In the genomic region with DNA sequence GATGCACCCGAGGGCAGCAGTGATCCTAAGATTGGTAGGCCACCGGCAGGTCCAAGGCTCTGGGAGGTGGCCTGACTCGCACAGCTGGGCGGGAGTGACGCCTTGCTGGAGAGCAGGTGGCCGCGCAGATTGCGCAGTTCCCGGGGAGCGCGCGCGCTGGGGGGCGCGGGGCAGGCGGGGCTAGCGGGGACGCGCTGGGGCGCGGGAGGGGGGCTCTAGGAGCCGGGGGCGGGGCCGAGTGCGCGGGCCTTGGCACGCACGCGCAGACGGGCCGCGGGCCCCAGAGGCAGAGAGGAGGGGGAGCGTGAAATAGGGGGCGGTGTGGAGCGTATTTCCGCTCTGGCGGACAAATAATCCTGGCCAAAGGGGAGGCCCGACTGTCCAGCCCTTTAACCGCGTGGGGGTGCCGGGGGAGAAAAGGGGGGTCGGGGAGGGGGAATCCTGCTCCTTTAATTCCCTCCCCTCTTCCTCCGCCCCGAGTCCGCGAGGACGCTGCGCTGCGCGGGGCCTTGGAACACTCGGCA, we compare ENCODE assay signal across 8 mouse cellular contexts. TPM values are rescaled to one million over a fixed set of nuclear protein-coding genes. Genes with fewer than 3 reads are reported as not detected.
DNase-seq lines count a peak whose midpoint lies in the region; ATAC-seq and TF ChIP-seq lines count a peak whose summit lies in the region.

No protein-coding gene starts in this region.

- TF ChIP-seq EP300 in ES-Bruce4 (IDR thresholded peaks at IDR 0.05; ENCODE audit: insufficient read depth, low read depth, low read length), result peak; percentile 56; the same call in 1 of the 2 replicates
- no peak for TF ChIP-seq EP300 in heart, postnatal 0 days (IDR thresholded peaks at IDR 0.05; ENCODE audit: low read depth)

- H3K9me3 ChIP-seq in ES-Bruce4 (replicated peaks; ENCODE audit: control insufficient read depth, insufficient read depth, low read length, poor library complexity, severe bottlenecking), result no peaks in the 10 kb centered on the region
- H3K9me3 ChIP-seq in forebrain, embryonic 12.5 days, result no peaks in the 10 kb centered on the region
- no peaks in the 10 kb centered on the region for H3K9me3 ChIP-seq in heart, postnatal 0 days (replicated peaks; ENCODE audit: control insufficient read depth, low read length)
- H3K9me3 ChIP-seq in liver, embryonic 15.5 days (replicated peaks), result no peaks in the 10 kb centered on the region
- no peaks in the 10 kb centered on the region for H3K9me3 ChIP-seq in neural tube, embryonic 11.5 days (ENCODE audit: control insufficient read depth, low read length)
- H3K9me3 ChIP-seq in stomach, embryonic 16.5 days (replicated peaks; ENCODE audit: control insufficient read depth, low read length), result no peaks in the 10 kb centered on the region

- no peaks in the 10 kb centered on the region for H3K27me3 ChIP-seq in ES-Bruce4 (ENCODE audit: control insufficient read depth, insufficient read depth, low read length, poor library complexity, severe bottlenecking)
- H3K27me3 ChIP-seq in forebrain, embryonic 12.5 days, result no peaks in the 10 kb centered on the region
- H3K27me3 ChIP-seq in heart, postnatal 0 days (ENCODE audit: control insufficient read depth, insufficient read depth, low read length), result no peaks in the 10 kb centered on the region
- no peaks in the 10 kb centered on the region for H3K27me3 ChIP-seq in liver, embryonic 15.5 days
- no peaks in the 10 kb centered on the region for H3K27me3 ChIP-seq in neural tube, embryonic 11.5 days (ENCODE audit: control insufficient read depth, insufficient read depth, low read length)
- H3K27me3 ChIP-seq in stomach, embryonic 16.5 days (ENCODE audit: control insufficient read depth, insufficient read depth, low read length), result no peaks in the 10 kb centered on the region

- WGBS in forebrain, embryonic 12.5 days, result 0% methylated on average over 43 of the region's 51 CpGs
- 0% methylated on average over 20 of the region's 51 CpGs for WGBS in heart, postnatal 0 days
- under 1% methylated on average over 50 of the region's 51 CpGs for WGBS in liver, embryonic 15.5 days (ENCODE audit: insufficient replicate concordance)
- WGBS in neural tube, embryonic 11.5 days, result under 1% methylated on average over 46 of the region's 51 CpGs
- 1% methylated on average over 43 of the region's 51 CpGs for WGBS in stomach, embryonic 16.5 days

- H3K4me1 ChIP-seq in ES-Bruce4 (ENCODE audit: control insufficient read depth, insufficient read depth, low read length), result peaks cover 2% of the 10 kb centered on the region
- peaks cover 35% of the 10 kb centered on the region for H3K4me1 ChIP-seq in forebrain, embryonic 12.5 days
- H3K4me1 ChIP-seq in heart, postnatal 0 days (ENCODE audit: control insufficient read depth, insufficient read depth), result peaks cover 17% of the 10 kb centered on the region
- peaks cover 65% of the 10 kb centered on the region for H3K4me1 ChIP-seq in liver, embryonic 15.5 days (replicated peaks)
- H3K4me1 ChIP-seq in neural tube, embryonic 11.5 days (ENCODE audit: control insufficient read depth, insufficient read depth, low read length), result peaks cover 14% of the 10 kb centered on the region
- H3K4me1 ChIP-seq in stomach, embryonic 16.5 days (ENCODE audit: control insufficient read depth, insufficient read depth, low read length), result peaks cover 22% of the 10 kb centered on the region

- H3K9ac ChIP-seq in ES-Bruce4 (ENCODE audit: low read depth, poor library complexity, severe bottlenecking), result peak overlapping the region; percentile 96
- peak overlapping the region; percentile 98 for H3K9ac ChIP-seq in forebrain, embryonic 12.5 days
- peak overlapping the region; percentile 68 for H3K9ac ChIP-seq in heart, postnatal 0 days (replicated peaks; ENCODE audit: low read depth, low read length)
- H3K9ac ChIP-seq in liver, embryonic 15.5 days, result peak overlapping the region; percentile 72
- H3K9ac ChIP-seq in neural tube, embryonic 11.5 days (ENCODE audit: low read length), result peak overlapping the region; percentile 84
- H3K9ac ChIP-seq in stomach, embryonic 16.5 days (ENCODE audit: low read length), result peak overlapping the region; percentile 94

- no peak for TF ChIP-seq CTCF in ES-Bruce4 (IDR thresholded peaks at IDR 0.05; ENCODE audit: low read depth, low read length)
- TF ChIP-seq CTCF in heart, postnatal 0 days (IDR thresholded peaks at IDR 0.05; ENCODE audit: low read depth), result no peak; the same call in 1 of the 2 replicates

- peak overlapping the region; percentile 59 for H3K4me3 ChIP-seq in ES-Bruce4 (ENCODE audit: low read depth, low read length)
- H3K4me3 ChIP-seq in forebrain, embryonic 12.5 days (replicated peaks), result peak overlapping the region; percentile 86
- peak overlapping the region; percentile 85 for H3K4me3 ChIP-seq in heart, postnatal 0 days (ENCODE audit: low read depth, low read length)
- peak overlapping the region; percentile 73 for H3K4me3 ChIP-seq in liver, embryonic 15.5 days (replicated peaks)
- H3K4me3 ChIP-seq in neural tube, embryonic 11.5 days (ENCODE audit: low read depth, low read length), result peak overlapping the region; percentile 83
- peak overlapping the region; percentile 80 for H3K4me3 ChIP-seq in stomach, embryonic 16.5 days (replicated peaks; ENCODE audit: low read length)

- peak; percentile 81 for DNase-seq in c-Kit-positive CD71-positive TER-119-positive erythroid progenitor cells, embryonic 14.5 days (ENCODE audit: low spot score)
- DNase-seq in heart, postnatal 0 days (ENCODE audit: low spot score), result peak; percentile 91
- DNase-seq in kidney, postnatal 36 days, result peak; percentile 94 to 97
- peak; percentile 96 for DNase-seq in neural tube, embryonic 11.5 days (ENCODE audit: low spot score)

- ATAC-seq in forebrain, embryonic 12.5 days (ENCODE audit: low FRiP score), result peak; percentile 89
- peak; percentile 90 for ATAC-seq in heart, postnatal 0 days (ENCODE audit: insufficient read depth, low read depth)
- peak; percentile 84 for ATAC-seq in liver, embryonic 15.5 days (ENCODE audit: insufficient read depth)
- ATAC-seq in neural tube, embryonic 11.5 days (ENCODE audit: insufficient read depth, low FRiP score, low TSS enrichment), result peak; percentile 81
- peak; percentile 92 for ATAC-seq in stomach, embryonic 16.5 days (ENCODE audit: insufficient read depth, low FRiP score)

- no peaks in the 10 kb centered on the region for H3K36me3 ChIP-seq in ES-Bruce4 (ENCODE audit: control insufficient read depth, insufficient read depth, low read length, poor library complexity, severe bottlenecking)
- H3K36me3 ChIP-seq in forebrain, embryonic 12.5 days (replicated peaks), result peaks cover 10% of the 10 kb centered on the region
- no peaks in the 10 kb centered on the region for H3K36me3 ChIP-seq in heart, postnatal 0 days (replicated peaks; ENCODE audit: control insufficient read depth, insufficient read depth, low read length)
- H3K36me3 ChIP-seq in liver, embryonic 15.5 days (replicated peaks), result 0 out of 2 replicates have a peak, but pooled peaks cover 7% of the 10 kb centered on the region
- H3K36me3 ChIP-seq in neural tube, embryonic 11.5 days (ENCODE audit: control insufficient read depth, insufficient read depth, low read length), result no peaks in the 10 kb centered on the region
- H3K36me3 ChIP-seq in stomach, embryonic 16.5 days (ENCODE audit: control insufficient read depth, insufficient read depth, low read length), result 0 out of 2 replicates have a peak, but pooled peaks cover 8% of the 10 kb centered on the region

- H3K4me2 ChIP-seq in forebrain, embryonic 12.5 days, result peak overlapping the region; percentile 98
- H3K4me2 ChIP-seq in heart, postnatal 0 days (ENCODE audit: low read depth, low read length), result peak overlapping the region; percentile 99
- H3K4me2 ChIP-seq in liver, embryonic 15.5 days, result peak overlapping the region; percentile 98
- H3K4me2 ChIP-seq in neural tube, embryonic 11.5 days (ENCODE audit: low read depth), result peak overlapping the region; percentile 72
- H3K4me2 ChIP-seq in stomach, embryonic 16.5 days (ENCODE audit: low read depth, low read length), result peak overlapping the region; percentile 71

- H3K27ac ChIP-seq in ES-Bruce4 (ENCODE audit: insufficient read depth, low read length), result peak overlapping the region; percentile 84
- peak overlapping the region; percentile 94 for H3K27ac ChIP-seq in forebrain, embryonic 12.5 days
- peak overlapping the region; percentile 80 for H3K27ac ChIP-seq in heart, postnatal 0 days (ENCODE audit: low read depth)
- H3K27ac ChIP-seq in liver, embryonic 15.5 days (replicated peaks), result peak overlapping the region; percentile 84
- H3K27ac ChIP-seq in neural tube, embryonic 11.5 days (ENCODE audit: low read depth, low read length), result peak overlapping the region; percentile 80
- H3K27ac ChIP-seq in stomach, embryonic 16.5 days (ENCODE audit: low read length), result peak overlapping the region; percentile 93

- TF ChIP-seq POLR2A in ES-Bruce4 (IDR thresholded peaks at IDR 0.05; ENCODE audit: insufficient read depth, low read length), result peak; percentile 66

RNA-seq across cellular contexts. Expression of gene C2, which starts 3.9 kb away (rescaled TPM):
- polyA plus RNA-seq in ES-Bruce4 (2011; ENCODE audit: insufficient read depth, insufficient read length, low read depth, missing spikeins), result 9.9 and 10.8 TPM in 2 replicates
- polyA plus RNA-seq in forebrain, embryonic 12.5 days (2016; fragmentation: Nextera tagmentation; extraction: Ambion mirVana), result 1.3 and 1.6 TPM in 2 replicates
- 4.5 and 7.1 TPM in 2 replicates for total RNA-seq in heart, postnatal 0 days (2014; rRNA removed; ENCODE audit: low replicate concordance)
- polyA plus RNA-seq in heart, postnatal 0 days (2015; fragmentation: Nextera tagmentation; extraction: Ambion mirVana), result 2.9 and 3.3 TPM in 2 replicates
- polyA plus RNA-seq in liver, embryonic 15.5 days (2015; fragmentation: Nextera tagmentation; extraction: Ambion mirVana), result 25.2 and 26.5 TPM in 2 replicates
- polyA plus RNA-seq in neural tube, embryonic 11.5 days (2014; fragmentation: Nextera tagmentation; extraction: Ambion mirVana), result 0.57 and 0.86 TPM in 2 replicates
- 4.4 and 5.5 TPM in 2 replicates for polyA plus RNA-seq in stomach, embryonic 16.5 days (2015; fragmentation: Nextera tagmentation; extraction: Ambion mirVana)

RNA-seq across cellular contexts. Expression of gene Ehmt2, which starts 4.1 kb away (rescaled TPM):
- polyA plus RNA-seq in ES-Bruce4 (2011; ENCODE audit: insufficient read depth, insufficient read length, low read depth, missing spikeins), result 60.9 and 75.4 TPM in 2 replicates
- 111 and 114 TPM in 2 replicates for polyA plus RNA-seq in forebrain, embryonic 12.5 days (2016; fragmentation: Nextera tagmentation; extraction: Ambion mirVana)
- total RNA-seq in heart, postnatal 0 days (2014; rRNA removed; ENCODE audit: low replicate concordance), result 80.3 and 95.8 TPM in 2 replicates
- 17.5 and 17.6 TPM in 2 replicates for polyA plus RNA-seq in heart, postnatal 0 days (2015; fragmentation: Nextera tagmentation; extraction: Ambion mirVana)
- 14.6 and 15.1 TPM in 2 replicates for polyA plus RNA-seq in liver, embryonic 15.5 days (2015; fragmentation: Nextera tagmentation; extraction: Ambion mirVana)
- 62.7 and 70.3 TPM in 2 replicates for polyA plus RNA-seq in neural tube, embryonic 11.5 days (2014; fragmentation: Nextera tagmentation; extraction: Ambion mirVana)
- polyA plus RNA-seq in stomach, embryonic 16.5 days (2015; fragmentation: Nextera tagmentation; extraction: Ambion mirVana), result 61.0 and 61.1 TPM in 2 replicates

RNA-seq across cellular contexts. Expression of gene Gm20547, which starts 12.3 kb away (rescaled TPM):
- polyA plus RNA-seq in ES-Bruce4 (2011; ENCODE audit: insufficient read depth, insufficient read length, low read depth, missing spikeins), result 0.41 TPM in 1 of 2 replicates, not detected in the other
- polyA plus RNA-seq in forebrain, embryonic 12.5 days (2016; fragmentation: Nextera tagmentation; extraction: Ambion mirVana), result not detected in 2 replicates
- not detected in 2 replicates for total RNA-seq in heart, postnatal 0 days (2014; rRNA removed; ENCODE audit: low replicate concordance)
- polyA plus RNA-seq in heart, postnatal 0 days (2015; fragmentation: Nextera tagmentation; extraction: Ambion mirVana), result not detected in 2 replicates
- 0.07 TPM in 1 of 2 replicates, not detected in the other for polyA plus RNA-seq in liver, embryonic 15.5 days (2015; fragmentation: Nextera tagmentation; extraction: Ambion mirVana)
- not detected in 2 replicates for polyA plus RNA-seq in neural tube, embryonic 11.5 days (2014; fragmentation: Nextera tagmentation; extraction: Ambion mirVana)
- 0.49 TPM in 1 of 2 replicates, not detected in the other for polyA plus RNA-seq in stomach, embryonic 16.5 days (2015; fragmentation: Nextera tagmentation; extraction: Ambion mirVana)

RNA-seq across cellular contexts. Expression of gene Zbtb12, which starts 14.9 kb away (rescaled TPM):
- 22.8 and 24.7 TPM in 2 replicates for polyA plus RNA-seq in ES-Bruce4 (2011; ENCODE audit: insufficient read depth, insufficient read length, low read depth, missing spikeins)
- polyA plus RNA-seq in forebrain, embryonic 12.5 days (2016; fragmentation: Nextera tagmentation; extraction: Ambion mirVana), result 9.2 and 10.4 TPM in 2 replicates
- 6.1 and 7.6 TPM in 2 replicates for total RNA-seq in heart, postnatal 0 days (2014; rRNA removed; ENCODE audit: low replicate concordance)
- 0.63 and 0.93 TPM in 2 replicates for polyA plus RNA-seq in heart, postnatal 0 days (2015; fragmentation: Nextera tagmentation; extraction: Ambion mirVana)
- polyA plus RNA-seq in liver, embryonic 15.5 days (2015; fragmentation: Nextera tagmentation; extraction: Ambion mirVana), result 0.41 and 0.64 TPM in 2 replicates
- polyA plus RNA-seq in neural tube, embryonic 11.5 days (2014; fragmentation: Nextera tagmentation; extraction: Ambion mirVana), result 1.7 and 2.1 TPM in 2 replicates
- 1.0 and 1.1 TPM in 2 replicates for polyA plus RNA-seq in stomach, embryonic 16.5 days (2015; fragmentation: Nextera tagmentation; extraction: Ambion mirVana)

RNA-seq across cellular contexts. Expression of gene Slc44a4, which starts 20.1 kb away (rescaled TPM):
- polyA plus RNA-seq in ES-Bruce4 (2011; ENCODE audit: insufficient read depth, insufficient read length, low read depth, missing spikeins), result 5.3 and 5.8 TPM in 2 replicates
- polyA plus RNA-seq in forebrain, embryonic 12.5 days (2016; fragmentation: Nextera tagmentation; extraction: Ambion mirVana), result not detected in 2 replicates
- total RNA-seq in heart, postnatal 0 days (2014; rRNA removed; ENCODE audit: low replicate concordance), result not detected in 2 replicates
- polyA plus RNA-seq in heart, postnatal 0 days (2015; fragmentation: Nextera tagmentation; extraction: Ambion mirVana), result 0.29 TPM in 1 of 2 replicates, not detected in the other
- 3.0 and 3.1 TPM in 2 replicates for polyA plus RNA-seq in liver, embryonic 15.5 days (2015; fragmentation: Nextera tagmentation; extraction: Ambion mirVana)
- not detected in 2 replicates for polyA plus RNA-seq in neural tube, embryonic 11.5 days (2014; fragmentation: Nextera tagmentation; extraction: Ambion mirVana)
- 19.3 and 21.1 TPM in 2 replicates for polyA plus RNA-seq in stomach, embryonic 16.5 days (2015; fragmentation: Nextera tagmentation; extraction: Ambion mirVana)

Comparison
In these comparisons a context has a peak if more than half of its experiments do, and no peak if none do; other contexts are left out.
1. Peak in every context shown above with its lines: DNase-seq, ATAC-seq, H3K4me3 ChIP-seq and H3K27ac ChIP-seq.